Mouse (Mus musculus): ENCODE data around the gene 4921504E06Rik. TPM values are rescaled to one million over a fixed set of nuclear protein-coding genes. Genes with fewer than 3 reads are reported as not detected.

4921504E06Rik gene
- 0.33 TPM in 1 of 2 replicates, not detected in the other for total RNA-seq (2014; rRNA removed)
- polyA plus RNA-seq (2015; fragmentation: Nextera tagmentation; extraction: Ambion mirVana) = not detected in 2 replicates

DNA sequence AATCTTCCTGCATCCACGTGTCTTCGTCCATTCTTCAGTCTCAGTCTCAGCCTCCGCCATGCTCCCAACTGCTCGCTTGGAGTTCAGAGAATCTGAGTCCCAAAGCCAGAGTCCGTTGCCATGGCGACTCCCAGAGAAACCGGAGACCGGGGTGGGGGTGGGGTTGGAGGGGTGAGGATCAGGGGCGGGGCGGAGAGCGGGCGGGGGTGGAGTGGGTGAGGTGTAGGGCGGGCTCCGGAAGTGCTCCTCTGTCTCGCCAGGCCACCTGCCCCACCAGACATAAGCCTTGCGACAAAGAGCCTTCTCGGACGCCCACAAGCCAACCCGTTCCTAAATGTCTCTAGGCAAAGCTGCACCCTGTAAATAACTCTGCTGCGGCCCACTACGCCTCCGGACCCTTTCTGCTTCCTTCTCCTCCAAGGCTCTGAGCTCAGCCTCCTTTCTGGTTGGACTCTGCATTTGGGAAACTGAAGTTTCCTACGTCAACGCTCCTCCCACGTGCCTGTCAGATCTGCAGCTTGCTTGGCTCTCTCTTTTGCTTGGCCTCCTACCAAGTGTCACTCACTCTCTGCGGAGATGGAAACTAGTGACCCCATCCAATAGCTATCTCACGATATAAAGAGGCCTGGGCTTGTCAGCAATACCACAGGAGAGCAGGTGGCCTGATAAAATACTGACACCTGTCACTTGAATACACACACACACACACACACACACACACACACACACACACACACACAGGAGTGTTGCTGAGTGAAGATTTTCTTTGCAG is at the start of gene 4921504E06Rik:
Gene 4921504E06Rik, minus strand, starts transcription at position 94 of the 772 bp plus-strand sequence.
- H3K4me2 ChIP-seq (ENCODE audit: low read depth, low read length, poor library complexity, severe bottlenecking) = peak within 1 kb of the TSS; percentile 59
- DNase-seq (ENCODE audit: low spot score) = peak; percentile 89
- no peaks in the 10 kb centered on the region for H3K27me3 ChIP-seq (ENCODE audit: insufficient read depth, low read length)
- H3K36me3 ChIP-seq (ENCODE audit: insufficient read depth, low read length) = no peaks in the 10 kb centered on the region
- ATAC-seq (ENCODE audit: low FRiP score) = peak; percentile 91
- no peaks in the 10 kb centered on the region for H3K9me3 ChIP-seq (ENCODE audit: low read length)
- peak within 1 kb of the TSS; percentile 46 for H3K9ac ChIP-seq (replicated peaks; ENCODE audit: low read length, poor library complexity, severe bottlenecking)
- WGBS = 2% methylated on average over 19 of the region's 27 CpGs
- no peak; the same call in 1 of the 2 replicates for TF ChIP-seq CTCF (IDR thresholded peaks at IDR 0.05)
- peaks cover 3% of the 10 kb centered on the region; the same call in 1 of the 2 replicates for H3K4me1 ChIP-seq (ENCODE audit: insufficient read depth, low read length)
- peak within 1 kb of the TSS; percentile 77 for H3K27ac ChIP-seq (ENCODE audit: low read depth, low read length)
- peak within 1 kb of the TSS; percentile 29; the same call in 1 of the 2 replicates for H3K4me3 ChIP-seq (ENCODE audit: low read depth, low read length)

DNA sequence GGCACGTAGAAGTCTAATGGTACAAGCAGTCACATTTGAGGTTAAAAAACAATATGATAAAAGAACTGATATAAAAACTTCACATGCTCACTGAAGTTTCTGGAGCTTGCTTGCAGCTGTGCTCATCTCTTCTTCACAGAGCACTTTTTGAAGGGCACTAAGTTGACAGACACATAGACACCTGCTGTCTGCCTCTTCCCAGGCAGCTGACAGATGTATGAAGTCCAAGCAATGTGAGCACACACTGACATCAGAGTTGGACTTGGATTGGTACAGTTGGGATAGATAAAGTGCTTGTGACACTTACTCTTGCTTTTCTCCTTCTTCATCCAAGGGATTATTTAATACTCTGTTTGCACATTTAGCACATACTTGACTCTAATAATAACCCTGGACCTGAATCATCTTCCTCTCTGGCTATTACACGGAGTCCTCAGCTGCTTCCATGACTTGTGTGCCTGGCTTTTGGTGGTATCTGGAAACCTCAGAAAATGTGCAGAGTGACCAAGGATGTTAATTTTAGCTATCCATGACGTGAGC is 47.7 kb upstream of the 4921504E06Rik start:
- Histone ChIP-seq H3K36me3 (ENCODE audit: insufficient read depth, low read length) (no peaks in the 10 kb centered on the region), H3K4me1 (ENCODE audit: insufficient read depth, low read length) (no peaks in the 10 kb centered on the region), H3K9ac (replicated peaks; ENCODE audit: low read length, poor library complexity, severe bottlenecking) (no peak overlapping the region), H3K4me2 (ENCODE audit: low read depth, low read length, poor library complexity, severe bottlenecking) (no peak overlapping the region), H3K9me3 (ENCODE audit: low read length) (no peaks in the 10 kb centered on the region), H3K27ac (ENCODE audit: low read depth, low read length) (no peak overlapping the region), H3K4me3 (ENCODE audit: low read depth, low read length) (no peak overlapping the region), H3K27me3 (ENCODE audit: insufficient read depth, low read length) (no peaks in the 10 kb centered on the region)
- ATAC-seq (ENCODE audit: low FRiP score) (no peak), DNase-seq (ENCODE audit: low spot score) (no peak)
- WGBS = 80% methylated on average over 3 of the region's 3 CpGs
- TF ChIP-seq CTCF (IDR thresholded peaks at IDR 0.05) = no peak

GRCm38 (mm10) chr2:19600860-19601259 is 47.1 kb upstream of the 4921504E06Rik start:
- Histone ChIP-seq H3K9ac (replicated peaks; ENCODE audit: low read length, poor library complexity, severe bottlenecking) (no peak overlapping the region), H3K36me3 (ENCODE audit: insufficient read depth, low read length) (no peaks in the 10 kb centered on the region), H3K27ac (ENCODE audit: low read depth, low read length) (no peak overlapping the region), H3K4me1 (ENCODE audit: insufficient read depth, low read length) (no peaks in the 10 kb centered on the region), H3K9me3 (ENCODE audit: low read length) (no peaks in the 10 kb centered on the region), H3K27me3 (ENCODE audit: insufficient read depth, low read length) (no peaks in the 10 kb centered on the region), H3K4me2 (ENCODE audit: low read depth, low read length, poor library complexity, severe bottlenecking) (no peak overlapping the region), H3K4me3 (ENCODE audit: low read depth, low read length) (no peak overlapping the region)
- WGBS = 82% methylated on average over 5 of the region's 5 CpGs
- no peak for DNase-seq (ENCODE audit: low spot score)
- no peak for ATAC-seq (ENCODE audit: low FRiP score)
- TF ChIP-seq CTCF (IDR thresholded peaks at IDR 0.05) = no peak

- WGBS = 79% methylated on average over 5 of the region's 5 CpGs
- DNase-seq (ENCODE audit: low spot score) (no peak), ATAC-seq (ENCODE audit: low FRiP score) (no peak)
- Histone ChIP-seq H3K27me3 (ENCODE audit: insufficient read depth, low read length) (no peaks in the 10 kb centered on the region), H3K36me3 (ENCODE audit: insufficient read depth, low read length) (no peaks in the 10 kb centered on the region), H3K4me1 (ENCODE audit: insufficient read depth, low read length) (no peaks in the 10 kb centered on the region), H3K9me3 (ENCODE audit: low read length) (no peaks in the 10 kb centered on the region), H3K4me3 (ENCODE audit: low read depth, low read length) (no peak overlapping the region), H3K9ac (replicated peaks; ENCODE audit: low read length, poor library complexity, severe bottlenecking) (no peak overlapping the region), H3K27ac (ENCODE audit: low read depth, low read length) (no peak overlapping the region), H3K4me2 (ENCODE audit: low read depth, low read length, poor library complexity, severe bottlenecking) (no peak overlapping the region)
- TF ChIP-seq CTCF (IDR thresholded peaks at IDR 0.05) = no peak
These were observed 46.1 kb upstream of the 4921504E06Rik start for GRCm38 (mm10) chr2:19599801-19600200.

DNA sequence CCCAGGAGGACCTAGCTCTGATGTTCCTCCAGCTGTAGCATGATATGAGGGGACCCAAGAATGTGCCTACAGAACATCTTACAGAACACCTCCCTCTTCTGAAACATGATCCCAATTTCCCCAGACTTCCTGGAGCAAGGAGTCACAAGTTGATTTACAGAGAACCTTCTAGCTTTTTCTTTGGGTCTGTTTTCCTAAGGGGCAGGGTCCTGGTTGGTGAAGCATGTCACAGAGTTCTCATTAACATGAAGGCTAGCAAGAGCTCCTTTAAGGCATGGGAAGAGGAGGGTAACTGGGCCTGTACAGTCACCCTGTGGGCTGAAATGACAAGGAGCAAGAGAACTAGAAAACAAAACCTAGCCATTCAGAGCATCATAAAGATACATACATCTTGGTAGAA is 43.3 kb upstream of the 4921504E06Rik start:
- no peak for DNase-seq (ENCODE audit: low spot score)
- no peaks in the 10 kb centered on the region for H3K4me1 ChIP-seq (ENCODE audit: insufficient read depth, low read length)
- no peak overlapping the region for H3K4me3 ChIP-seq (ENCODE audit: low read depth, low read length)
- no peak for TF ChIP-seq CTCF (IDR thresholded peaks at IDR 0.05)
- H3K27ac ChIP-seq (ENCODE audit: low read depth, low read length) = no peak overlapping the region
- no peak overlapping the region for H3K9ac ChIP-seq (replicated peaks; ENCODE audit: low read length, poor library complexity, severe bottlenecking)
- no peak overlapping the region for H3K4me2 ChIP-seq (ENCODE audit: low read depth, low read length, poor library complexity, severe bottlenecking)
- no peak for ATAC-seq (ENCODE audit: low FRiP score)
- H3K27me3 ChIP-seq (ENCODE audit: insufficient read depth, low read length) = no peaks in the 10 kb centered on the region
- H3K9me3 ChIP-seq (ENCODE audit: low read length) = no peaks in the 10 kb centered on the region
- no peaks in the 10 kb centered on the region for H3K36me3 ChIP-seq (ENCODE audit: insufficient read depth, low read length)

- H3K4me3 ChIP-seq (ENCODE audit: low read depth, low read length) = no peak overlapping the region
- no peak for TF ChIP-seq CTCF (IDR thresholded peaks at IDR 0.05)
- no peak for DNase-seq (ENCODE audit: low spot score)
- H3K9ac ChIP-seq (replicated peaks; ENCODE audit: low read length, poor library complexity, severe bottlenecking) = no peak overlapping the region
- no peak for ATAC-seq (ENCODE audit: low FRiP score)
- WGBS = 71% methylated on average over 2 of the region's 2 CpGs
- H3K4me2 ChIP-seq (ENCODE audit: low read depth, low read length, poor library complexity, severe bottlenecking) = no peak overlapping the region
- no peaks in the 10 kb centered on the region for H3K4me1 ChIP-seq (ENCODE audit: insufficient read depth, low read length)
- no peaks in the 10 kb centered on the region for H3K9me3 ChIP-seq (ENCODE audit: low read length)
- H3K27me3 ChIP-seq (ENCODE audit: insufficient read depth, low read length) = no peaks in the 10 kb centered on the region
- H3K27ac ChIP-seq (ENCODE audit: low read depth, low read length) = no peak overlapping the region
- no peaks in the 10 kb centered on the region for H3K36me3 ChIP-seq (ENCODE audit: insufficient read depth, low read length)
These were observed 42.7 kb upstream of the 4921504E06Rik start for GRCm38 (mm10) chr2:19596426-19596825.
